Mouse (Mus musculus) hematopoietic multipotent progenitor cell, adult 10-12 weeks (in vitro differentiated cells): ENCODE results near the gene Zfp91. TPM values are rescaled to one million over a fixed set of nuclear protein-coding genes. Genes with fewer than 3 reads are reported as not detected.

Experiments used
- polyA plus RNA-seq: library from polyadenylated mRNA; stranded (reverse); fragments of >175 nt; gene quantifications from 2 replicates; pipeline ENCODE4 v1.2.3, GENCODE M21; 2012; ENCODE audit warnings: low replicate concordance

Zfp91 gene
- 24.5 and 39.3 TPM in 2 replicates for polyA plus RNA-seq

DNA sequence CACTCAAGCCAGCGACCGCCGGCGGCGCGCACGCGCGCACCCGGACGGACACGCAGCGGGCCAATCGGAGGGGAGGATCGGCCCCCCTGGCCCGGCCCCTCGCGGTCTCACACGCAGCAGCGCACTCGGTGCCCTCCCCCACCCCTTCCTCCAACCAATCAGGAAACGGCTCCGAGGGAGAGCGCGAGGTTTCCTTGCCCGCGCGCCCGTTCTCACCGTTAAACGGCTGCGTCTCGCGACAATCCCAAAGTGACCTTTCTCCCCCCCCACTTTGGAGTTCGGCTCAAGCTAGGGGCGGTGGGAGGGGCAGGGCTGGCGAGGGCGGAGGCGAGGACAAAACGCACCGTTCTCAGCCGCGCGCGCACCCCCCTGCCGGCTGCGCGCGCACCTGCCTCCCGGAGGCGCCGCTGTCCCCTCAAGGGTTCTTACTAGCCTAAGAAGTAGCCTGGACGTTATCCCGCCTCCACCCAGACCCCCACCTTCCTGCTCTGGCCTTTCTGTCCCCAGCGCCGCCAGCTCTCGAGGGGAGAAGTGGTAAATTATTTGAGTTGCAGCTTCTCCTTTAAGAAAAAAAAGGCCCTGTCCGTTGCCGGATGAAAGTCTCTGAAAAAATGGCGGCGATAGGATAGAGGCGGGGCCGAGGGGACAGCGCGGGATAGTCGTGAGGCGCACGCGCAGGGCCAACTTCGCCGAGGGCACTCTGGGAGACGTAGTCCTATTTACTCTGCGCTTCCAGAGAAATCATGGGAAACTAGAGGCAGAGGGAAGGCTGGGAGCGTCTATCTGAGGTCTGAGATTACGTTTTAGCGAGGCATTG, at the start of gene Zfp91, which contains the start of gene Lpxn:
Gene Zfp91, minus strand, starts transcription at position 616 of the 817 bp plus-strand sequence.
Gene Lpxn, plus strand, starts transcription at position 683 of the 817 bp plus-strand sequence.

GRCm38 (mm10) chr19:12765308-12765707, 30.6 kb downstream of the Zfp91 start, which contains the start of gene Cntf:
Gene Cntf (minus strand): TSS chr19:12765632.

Other genes starting within 250 kb of the Zfp91 start
- not detected in 2 replicates for gene Gm4952, start 196.2 kb downstream of the Zfp91 start, polyA plus RNA-seq
- not detected in 2 replicates for gene Glyat, start 162.8 kb downstream of the Zfp91 start, polyA plus RNA-seq
- not detected in 2 replicates for gene Olfr1442, start 125.7 kb downstream of the Zfp91 start, polyA plus RNA-seq
- gene Olfr1443, start 118.0 kb downstream of the Zfp91 start, polyA plus RNA-seq: not detected in 2 replicates
- gene Keg1, start 100.3 kb downstream of the Zfp91 start, polyA plus RNA-seq: not detected in 2 replicates
- 0.26 TPM in 1 of 2 replicates, not detected in the other for gene Cntf, start 30.5 kb downstream of the Zfp91 start, polyA plus RNA-seq
- gene Lpxn, start 67 bp upstream of the Zfp91 start, polyA plus RNA-seq: 4.5 and 5.1 TPM in 2 replicates
- gene Gm5244, start 50.6 kb upstream of the Zfp91 start, polyA plus RNA-seq: not detected in 2 replicates
- 0.10 TPM in 1 of 2 replicates, not detected in the other for gene Olfr1444, start 61.2 kb upstream of the Zfp91 start, polyA plus RNA-seq
- gene Olfr1445, start 87.7 kb upstream of the Zfp91 start, polyA plus RNA-seq: not detected in 2 replicates
- not detected in 2 replicates for gene Olfr1446, start 97.4 kb upstream of the Zfp91 start, polyA plus RNA-seq
- not detected in 2 replicates for gene Olfr1447, start 107.6 kb upstream of the Zfp91 start, polyA plus RNA-seq
- not detected in 2 replicates for gene Olfr1448, start 128.3 kb upstream of the Zfp91 start, polyA plus RNA-seq
- gene Olfr1449, start 134.7 kb upstream of the Zfp91 start, polyA plus RNA-seq: not detected in 2 replicates
- not detected in 2 replicates for gene Olfr1450, start 154.1 kb upstream of the Zfp91 start, polyA plus RNA-seq
- not detected in 2 replicates for gene Olfr1451, start 198.9 kb upstream of the Zfp91 start, polyA plus RNA-seq
- gene Olfr1453, start 232.2 kb upstream of the Zfp91 start, polyA plus RNA-seq: not detected in 2 replicates